Mouse (Mus musculus) heart, adult 9 months (tissue): ENCODE measurements at regions not wholly inside any gene's neighbourhood (a gene's known extent, or its start where the extent isn't known, plus 50 kb on each side); places are given as distances from the start of the nearest gene placed in this dataset.

Experiments used
- DNase-seq, 2 experiments: peaks; one replicate each; pipeline ENCODE4 v3.0.0; 2022; ENCODE audit warnings: low spot score in 2 of 2

- DNase-seq = no peak
Observed at GRCm38 (mm10) chr17:16101548-16101947, 270.7 kb upstream of the Rgmb start.

DNA sequence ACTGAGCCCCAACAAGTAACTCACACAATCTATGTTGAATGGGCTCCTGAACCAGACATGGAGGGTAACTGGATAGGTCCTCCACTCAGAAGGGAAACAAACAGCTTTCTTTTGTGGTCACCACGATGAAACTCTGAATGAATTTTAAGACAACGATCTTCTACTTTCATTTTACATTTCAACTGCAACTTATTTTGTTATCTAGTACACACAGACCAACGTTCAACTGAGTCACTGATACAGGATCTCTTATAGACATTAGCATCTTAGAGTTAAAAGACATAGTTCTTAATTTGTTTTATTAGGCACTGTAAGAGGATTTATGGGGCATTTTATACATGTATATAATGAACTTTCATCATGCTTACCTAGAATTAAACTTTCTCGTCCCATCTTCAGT is 262.1 kb upstream of the Rgmb start:
- no peak for DNase-seq

GRCm38 (mm10) chr17:16089619-16090280 is 258.9 kb upstream of the Rgmb start:
- no peak for DNase-seq

- DNase-seq = no peak
Observed at GRCm38 (mm10) chr17:16088879-16089618, 258.2 kb upstream of the Rgmb start.

DNA sequence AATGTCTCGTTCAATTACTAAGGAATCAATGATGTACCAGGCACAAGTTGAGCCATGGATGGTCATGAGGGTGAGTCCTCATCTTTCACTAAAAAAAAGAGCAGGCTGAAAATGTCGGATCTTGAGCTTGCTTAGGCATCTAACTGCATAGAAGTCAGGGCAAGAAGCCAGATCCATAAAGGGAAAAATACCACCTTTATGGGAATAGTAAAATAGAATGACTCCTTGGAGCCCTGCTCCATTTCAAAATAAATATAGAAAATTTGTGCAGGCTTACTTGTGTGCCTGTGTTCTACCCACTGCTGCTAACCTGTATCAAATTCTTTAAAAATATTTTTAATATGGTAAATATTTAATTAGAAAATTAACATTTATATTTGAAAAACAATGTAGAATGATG is 256.2 kb upstream of the Rgmb start:
- DNase-seq = no peak

- DNase-seq = no peak
Observed at GRCm38 (mm10) chr17:16082842-16083241, 252.0 kb upstream of the Rgmb start.

GRCm38 (mm10) chr17:16078549-16078948 is 247.7 kb upstream of the Rgmb start:
- DNase-seq = no peak

DNA sequence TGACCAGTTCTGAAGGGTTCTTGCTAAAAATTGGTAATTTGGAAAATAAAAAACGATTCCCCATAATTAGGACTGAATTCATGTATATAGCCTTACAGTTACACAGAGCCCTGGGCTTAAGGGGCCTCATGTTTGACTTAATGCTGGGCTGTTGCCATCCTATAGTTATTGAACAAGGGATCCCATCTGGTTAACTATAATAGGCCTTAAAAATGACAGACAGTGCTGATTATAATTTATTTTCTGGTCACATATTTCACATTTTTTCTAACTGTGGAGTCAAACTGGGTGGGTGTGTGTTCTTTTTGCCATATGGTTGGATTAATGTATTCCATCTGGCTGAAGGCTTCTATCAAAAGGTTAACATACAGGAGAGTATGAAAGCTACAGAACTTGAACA is 238.5 kb upstream of the Rgmb start:
- no peak for DNase-seq

DNA sequence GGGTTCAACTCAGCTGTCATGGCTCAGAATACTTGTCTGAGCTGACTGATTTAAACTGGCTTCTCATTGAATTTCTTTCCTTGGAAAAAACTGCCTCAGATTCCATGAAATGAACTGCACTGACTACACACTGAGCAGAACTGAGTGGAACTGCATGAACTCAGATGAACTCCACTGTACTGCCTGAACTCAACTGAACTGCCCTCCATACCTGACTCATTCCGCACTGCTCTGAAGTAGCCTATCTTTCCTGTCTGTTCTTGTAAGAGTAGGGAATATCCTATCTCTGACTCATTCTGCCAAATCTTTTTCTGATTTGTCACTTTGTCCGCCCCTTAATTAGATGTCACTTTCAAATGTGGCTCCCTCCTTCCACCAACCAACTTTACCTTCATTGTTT is 237.0 kb upstream of the Rgmb start:
- DNase-seq = no peak

GRCm38 (mm10) chr17:16054481-16054880 is 223.6 kb upstream of the Rgmb start:
- peak; percentile 66 to 80 for DNase-seq

DNA sequence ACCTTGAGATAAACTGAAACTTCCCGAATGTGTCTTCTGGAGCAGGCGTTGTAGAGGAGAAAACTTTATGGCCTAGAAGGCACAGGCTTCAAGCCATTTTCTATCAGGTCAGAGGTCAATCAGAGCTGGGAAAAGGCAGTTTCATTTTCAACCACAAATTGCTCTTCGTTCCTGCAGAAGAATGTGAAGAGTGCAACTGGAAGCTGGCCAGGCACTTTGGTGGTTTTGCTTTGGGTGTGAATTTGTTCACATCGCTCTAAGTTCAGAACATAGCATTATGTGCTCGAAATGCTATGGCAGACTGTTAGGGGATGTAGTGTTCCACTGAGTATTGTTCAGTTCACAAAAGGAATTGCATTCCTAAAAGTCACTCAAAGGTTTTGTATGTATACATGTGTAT is 220.9 kb upstream of the Rgmb start:
- peak; percentile 33 to 35 for DNase-seq

DNA sequence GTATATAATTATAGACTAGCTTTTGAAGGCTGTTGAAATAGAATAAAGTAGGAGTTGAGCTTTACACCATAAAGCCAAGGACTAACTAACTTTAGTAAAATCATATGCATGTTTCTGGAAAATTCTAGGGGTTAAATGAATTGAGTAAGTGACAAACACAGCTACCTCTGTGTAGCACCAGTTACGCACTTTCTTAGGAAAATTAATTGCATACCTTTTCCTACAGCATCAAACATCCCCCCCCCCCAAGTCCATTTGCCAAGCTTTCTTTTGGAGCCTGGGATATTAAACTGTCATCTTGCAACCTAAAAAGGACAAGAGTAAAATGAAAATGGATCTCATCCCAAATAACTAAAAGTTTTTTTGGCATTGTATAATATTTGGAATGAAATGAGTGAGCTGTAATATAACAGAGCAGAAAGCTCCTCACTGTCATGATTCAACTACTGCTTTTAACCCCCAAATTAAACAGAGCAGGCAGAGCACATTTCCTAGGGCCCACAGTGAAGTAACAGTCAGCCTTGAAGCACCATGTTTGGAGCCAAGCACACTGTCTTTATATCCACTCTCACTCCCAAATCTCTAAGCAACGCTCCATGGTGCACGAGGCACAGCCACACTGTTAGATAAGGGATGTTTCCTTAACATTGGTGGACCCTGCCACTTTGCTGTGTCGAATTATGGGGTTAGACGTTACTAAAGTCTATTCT is 210.9 kb upstream of the Rgmb start:
- no peak for DNase-seq

DNA sequence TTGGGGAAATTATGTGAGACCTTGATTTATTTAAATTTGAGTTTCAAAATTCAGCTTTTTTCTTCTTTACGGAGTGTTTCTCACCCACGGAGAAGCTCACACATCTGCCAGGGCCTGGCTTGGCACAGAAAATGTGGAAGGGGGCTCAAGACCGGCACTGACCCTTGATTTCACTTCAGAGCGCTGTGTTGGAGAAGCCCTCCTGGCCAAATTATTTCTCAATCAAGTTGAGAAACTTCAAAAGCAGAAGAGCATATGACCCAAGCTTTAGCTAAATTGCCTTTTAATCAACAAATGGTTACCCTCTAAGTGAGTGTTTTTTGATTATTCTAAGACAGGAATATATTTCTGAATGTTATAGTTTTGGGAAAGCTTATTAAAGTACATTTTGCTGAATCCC is 197.2 kb upstream of the Rgmb start:
- no peak for DNase-seq

DNA sequence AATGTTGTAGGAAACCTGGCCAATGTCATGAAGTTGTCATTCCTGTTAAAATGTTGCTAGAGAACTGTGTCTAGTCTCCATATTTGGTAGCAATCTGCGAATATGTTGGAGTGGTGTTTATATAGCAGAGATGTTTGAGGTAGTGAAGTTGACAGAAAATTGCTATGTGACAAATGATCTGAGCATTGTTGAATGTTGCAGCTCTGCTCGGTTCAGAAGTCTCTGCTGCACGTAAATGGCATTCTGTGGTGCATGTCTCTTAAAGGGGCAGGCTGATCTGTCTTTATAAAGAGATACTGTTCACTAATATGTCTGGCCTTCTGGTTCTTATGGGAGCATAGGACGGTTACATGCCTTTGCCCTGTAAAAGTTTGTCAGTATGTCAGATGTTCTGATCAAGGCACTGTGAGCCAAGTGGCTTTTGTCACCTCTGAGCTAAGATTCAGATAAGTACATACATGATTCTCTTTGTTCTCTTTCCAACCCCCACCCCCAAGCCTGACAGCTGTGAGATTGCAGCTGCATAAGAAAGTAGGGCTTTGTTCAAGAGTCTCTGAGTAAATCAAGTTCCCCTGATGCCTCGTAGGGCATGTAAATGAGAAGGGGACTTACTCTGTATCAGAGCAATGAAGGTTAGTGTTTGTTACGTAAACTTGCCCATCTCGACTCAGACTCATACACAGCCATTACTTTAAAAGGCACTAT is 174.2 kb upstream of the Rgmb start:
- no peak for DNase-seq

- DNase-seq = no peak
Observed at GRCm38 (mm10) chr17:16004002-16004401, 173.2 kb upstream of the Rgmb start.

DNA sequence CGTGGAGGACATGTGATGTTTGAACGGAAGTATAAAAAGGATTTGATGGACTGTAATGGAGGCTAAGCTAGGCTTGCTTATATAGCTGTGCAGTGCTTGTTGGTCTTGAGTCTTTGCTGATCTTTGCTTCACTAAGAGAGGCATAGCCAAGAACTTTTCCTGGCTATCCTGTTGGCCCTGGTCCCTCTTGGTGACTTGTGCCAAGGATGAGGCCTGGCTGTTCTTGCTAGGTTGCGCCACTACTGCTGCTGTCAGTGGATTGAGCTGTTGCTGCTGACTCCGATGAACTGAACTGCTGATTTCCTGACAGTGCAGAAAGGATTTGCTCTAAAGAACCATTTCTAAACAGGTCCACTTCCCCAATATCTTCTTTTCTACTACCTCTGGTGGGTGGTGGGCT is 167.9 kb upstream of the Rgmb start:
- DNase-seq = no peak

- DNase-seq = no peak
Observed at GRCm38 (mm10) chr17:15997289-15997688, 166.4 kb upstream of the Rgmb start.

DNA sequence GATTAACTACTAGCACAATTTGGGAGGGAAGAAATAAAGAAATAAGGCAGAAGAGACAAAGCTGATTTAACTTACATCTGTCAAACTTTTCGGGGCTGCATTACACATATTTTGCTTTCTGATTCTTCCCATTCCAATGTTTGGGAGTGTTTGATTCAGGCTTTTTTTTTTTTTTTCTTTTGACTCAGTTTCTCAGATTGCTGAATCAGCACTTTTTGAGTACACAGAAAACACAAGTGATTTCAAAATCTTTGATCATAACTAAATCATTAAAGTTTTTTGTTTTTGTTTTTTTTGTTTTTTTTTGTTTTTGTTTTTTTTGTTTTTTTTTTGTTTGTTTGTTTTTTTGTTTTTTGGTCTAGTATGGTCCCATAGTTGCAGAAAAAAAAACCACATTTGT is 164.7 kb upstream of the Rgmb start:
- no peak for DNase-seq

- DNase-seq = peak; percentile 18 to 37
Observed at GRCm38 (mm10) chr17:15993361-15994287, 162.8 kb upstream of the Rgmb start.

DNA sequence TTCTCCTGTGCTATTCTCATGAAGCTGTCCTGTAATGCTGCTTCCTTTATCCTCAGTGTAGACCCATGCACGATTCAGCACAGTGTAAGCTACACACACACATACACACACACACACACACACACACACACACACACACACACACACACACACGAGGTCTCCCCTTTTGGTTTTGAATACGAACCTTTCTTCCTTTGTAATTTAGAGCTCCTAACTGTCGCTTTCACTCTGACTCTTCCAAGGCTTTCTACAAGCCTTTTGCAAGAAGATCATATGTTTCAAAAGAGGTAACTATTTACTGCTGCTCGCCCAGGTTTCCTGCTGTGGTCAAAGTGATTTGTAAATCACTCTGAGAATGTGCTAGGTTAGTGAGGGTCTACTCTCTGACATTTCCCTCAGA is 161.1 kb upstream of the Rgmb start:
- DNase-seq = no peak

DNA sequence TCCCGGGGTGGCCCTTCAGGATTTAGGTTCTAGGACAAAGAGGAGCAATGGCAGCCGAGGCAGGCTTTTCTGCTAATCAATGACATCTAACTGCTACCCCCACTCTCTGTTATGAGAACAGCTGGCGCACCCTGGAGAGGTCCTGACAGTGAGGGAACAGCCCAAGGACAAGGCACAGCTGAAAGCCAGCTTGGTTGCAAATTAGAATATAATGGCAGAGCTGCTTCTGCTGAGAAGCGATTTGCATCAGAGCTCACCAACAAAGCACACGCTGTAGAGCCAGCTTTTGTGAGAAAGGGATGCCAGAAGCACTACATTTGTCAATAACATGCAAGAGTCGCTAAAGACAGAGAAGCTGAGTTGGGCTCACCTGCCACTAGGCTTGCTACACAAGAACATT is 159.5 kb upstream of the Rgmb start:
- DNase-seq = no peak
